8 mouse cellular contexts compared by ENCODE assay signal in the genomic region with DNA sequence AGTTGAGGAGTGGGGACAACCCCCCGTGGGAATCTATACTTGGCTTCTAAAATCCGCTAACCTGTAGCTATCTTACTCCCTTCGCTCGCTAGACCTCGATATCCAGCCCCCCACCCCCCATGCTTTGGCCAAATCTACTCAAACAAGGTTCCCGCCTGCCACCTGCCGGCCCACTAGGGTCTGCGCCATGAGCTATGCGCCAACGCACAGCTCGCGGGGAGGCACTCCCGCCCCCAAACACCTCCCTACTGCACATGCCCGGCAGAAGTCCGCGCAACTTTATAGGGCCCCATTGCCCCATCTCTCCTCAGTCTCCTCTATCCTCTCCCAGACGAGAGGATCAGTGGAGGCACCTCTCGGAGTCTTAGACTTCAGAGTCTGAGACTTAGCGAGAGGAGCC. TPM values are rescaled to one million over a fixed set of nuclear protein-coding genes. Genes with fewer than 3 reads are reported as not detected.
A peak's percentile ranks its signal among the peaks of the same experiment; 100 is the strongest.
DNase-seq lines count a peak whose midpoint lies in the region; TF ChIP-seq lines count a peak whose summit lies in the region.

A gene (plus strand): TSS at position 310 of the 400 bp plus-strand sequence.

- no peak for DNase-seq in adrenal gland, adult 18-20 months (ENCODE audit: low spot score in 2 of 2)
- no peak for DNase-seq in forebrain, embryonic 10.5 days (ENCODE audit: extremely low spot score, low spot score)
- DNase-seq in heart, postnatal 10 days: peak; percentile 44 to 49
- DNase-seq in layer of hippocampus, postnatal 14 days (ENCODE audit: low spot score in 2 of 2): peak in 1 of 2 experiments; percentile 36
- DNase-seq in lung, postnatal 10 days: peak; percentile 51
- peak; percentile 61 for DNase-seq in retina, postnatal 1 day
- DNase-seq in cerebellum, adult 11 months: no peak

- no peaks in the 10 kb centered on the region for H3K9me3 ChIP-seq in ES-Bruce4 (replicated peaks; ENCODE audit: control insufficient read depth, insufficient read depth, low read length, poor library complexity, severe bottlenecking)
- peaks cover 39% of the 10 kb centered on the region for H3K9me3 ChIP-seq in forebrain, embryonic 10.5 days

- H3K27me3 ChIP-seq in ES-Bruce4 (ENCODE audit: control insufficient read depth, insufficient read depth, low read length, poor library complexity, severe bottlenecking): no peaks in the 10 kb centered on the region
- H3K27me3 ChIP-seq in forebrain, embryonic 10.5 days (ENCODE audit: poor library complexity, severe bottlenecking): peaks cover 64% of the 10 kb centered on the region

- H3K9ac ChIP-seq in ES-Bruce4 (ENCODE audit: low read depth, poor library complexity, severe bottlenecking): peak within 1 kb of the TSS; percentile 24

- H3K36me3 ChIP-seq in ES-Bruce4 (ENCODE audit: control insufficient read depth, insufficient read depth, low read length, poor library complexity, severe bottlenecking): peaks cover 26% of the 10 kb centered on the region
- H3K36me3 ChIP-seq in forebrain, embryonic 10.5 days (replicated peaks): peaks cover 100% of the 10 kb centered on the region

- intact Hi-C loops in heart, postnatal 10 days (cut with DNase I): loop anchor here (5.0 to 10.0 kb wide), 3 partner anchors 157 to 1099 kb away; no protein-coding TSS in a partner anchor

- 54% methylated on average over 19 of the region's 19 CpGs for WGBS in forebrain, embryonic 10.5 days

- no peak within 1 kb of the TSS for H3K27ac ChIP-seq in ES-Bruce4 (ENCODE audit: insufficient read depth, low read length)
- peak within 1 kb of the TSS; percentile 53; the same call in 1 of the 2 replicates for H3K27ac ChIP-seq in forebrain, embryonic 10.5 days

- TF ChIP-seq CTCF in ES-Bruce4 (IDR thresholded peaks at IDR 0.05; ENCODE audit: low read depth, low read length): peak; percentile 66

- TF ChIP-seq POLR2A in ES-Bruce4 (IDR thresholded peaks at IDR 0.05; ENCODE audit: insufficient read depth, low read length): no peak

- H3K4me3 ChIP-seq in ES-Bruce4 (ENCODE audit: low read depth, low read length): peak within 1 kb of the TSS; percentile 81
- H3K4me3 ChIP-seq in forebrain, embryonic 10.5 days: peak within 1 kb of the TSS; percentile 51

- no peak for TF ChIP-seq EP300 in ES-Bruce4 (IDR thresholded peaks at IDR 0.05; ENCODE audit: insufficient read depth, low read depth, low read length)

- peaks cover 3% of the 10 kb centered on the region for H3K4me1 ChIP-seq in ES-Bruce4 (ENCODE audit: control insufficient read depth, insufficient read depth, low read length)
- H3K4me1 ChIP-seq in forebrain, embryonic 10.5 days: peaks cover 53% of the 10 kb centered on the region

RNA-seq across cellular contexts. Expression of the gene that starts here (rescaled TPM):
- polyA plus RNA-seq in ES-Bruce4 (2011; ENCODE audit: insufficient read depth, insufficient read length, low read depth, missing spikeins): 394 and 424 TPM in 2 replicates
- 1,000 to 10,000 TPM; 2,555 to 2,708 TPM for total RNA-seq in adrenal gland, adult 18-20 months (2021)
- 880 and 928 TPM in 2 replicates for polyA plus RNA-seq in forebrain, embryonic 10.5 days (2016; fragmentation: Nextera tagmentation; extraction: Ambion mirVana)
- 1,000 to 10,000 TPM; 1,834 to 2,103 TPM for total RNA-seq in heart, postnatal 10 days (2021)
- 1,000 to 10,000 TPM; 1,917 to 1,971 TPM for total RNA-seq in layer of hippocampus, postnatal 14 days (2021)

Comparison
In these comparisons a context has a peak if more than half of its experiments do, and no peak if none do; other contexts are left out.
1. DNase-seq: peak in heart, postnatal 10 days (2 of 2), lung, postnatal 10 days (single experiment) and retina, postnatal 1 day (single experiment); none in adrenal gland, adult 18-20 months (0 of 2), forebrain, embryonic 10.5 days (single experiment) and cerebellum, adult 11 months (single experiment).